Mouse (Mus musculus): ENCODE data around the gene Sobp. TPM values are rescaled to one million over a fixed set of nuclear protein-coding genes. Genes with fewer than 3 reads are reported as not detected.

The Sobp gene
- polyA plus RNA-seq, 1 experiment from 2014 or later: 4.5 TPM

- no peak overlapping the region for H3K4me2 ChIP-seq (ENCODE audit: low read depth, low read length)
- ATAC-seq (ENCODE audit: low read depth) (no peak), DNase-seq (ENCODE audit: low spot score) (no peak)
- H3K9me3 ChIP-seq (ENCODE audit: control insufficient read depth, low read length): no peaks in the 10 kb centered on the region
- H3K9ac ChIP-seq (ENCODE audit: low read depth, low read length): no peak overlapping the region
- H3K4me1 ChIP-seq (ENCODE audit: control insufficient read depth, insufficient read depth, low read length): peaks cover 25% of the 10 kb centered on the region
- 65% methylated on average over 6 of the region's 6 CpGs for WGBS
- no peaks in the 10 kb centered on the region for H3K27me3 ChIP-seq (replicated peaks; ENCODE audit: control insufficient read depth, insufficient read depth, low read length)
- no peaks in the 10 kb centered on the region for H3K36me3 ChIP-seq (ENCODE audit: control insufficient read depth, insufficient read depth, low read length)
- no peak overlapping the region for H3K27ac ChIP-seq (replicated peaks; ENCODE audit: low read depth, low read length)
- H3K4me3 ChIP-seq (ENCODE audit: low read depth, low read length): no peak overlapping the region
These were observed 126.5 kb downstream of the Sobp start for GRCm38 (mm10) chr10:43047804-43048348.

- WGBS: 23% methylated on average over 7 of the region's 7 CpGs
- Histone ChIP-seq H3K9ac (ENCODE audit: low read depth, low read length) (0 out of 2 replicates have a peak overlapping the region, but pooled peaks have one; percentile 37), H3K27ac (replicated peaks; ENCODE audit: low read depth, low read length) (peak overlapping the region; percentile 80), H3K4me2 (ENCODE audit: low read depth, low read length) (peak overlapping the region; percentile 23), H3K4me3 (ENCODE audit: low read depth, low read length) (no peak overlapping the region), H3K4me1 (ENCODE audit: control insufficient read depth, insufficient read depth, low read length) (peaks cover 27% of the 10 kb centered on the region), H3K27me3 (replicated peaks; ENCODE audit: control insufficient read depth, insufficient read depth, low read length) (no peaks in the 10 kb centered on the region), H3K9me3 (ENCODE audit: control insufficient read depth, low read length) (no peaks in the 10 kb centered on the region; the same call in 1 of the 2 replicates), H3K36me3 (ENCODE audit: control insufficient read depth, insufficient read depth, low read length) (0 out of 2 replicates have a peak, but pooled peaks cover 5% of the 10 kb centered on the region)
- peak; percentile 78 for DNase-seq (ENCODE audit: low spot score)
- peak; percentile 64; the same call in 1 of the 2 replicates for ATAC-seq (ENCODE audit: low read depth)
These were observed 130.8 kb downstream of the Sobp start for GRCm38 (mm10) chr10:43043351-43044209.

GRCm38 (mm10) chr10:43042591-43043327 lies 131.6 kb downstream of the Sobp start:
- Histone ChIP-seq H3K9me3 (ENCODE audit: control insufficient read depth, low read length) (no peaks in the 10 kb centered on the region; the same call in 1 of the 2 replicates), H3K36me3 (ENCODE audit: control insufficient read depth, insufficient read depth, low read length) (0 out of 2 replicates have a peak, but pooled peaks cover 5% of the 10 kb centered on the region), H3K27ac (replicated peaks; ENCODE audit: low read depth, low read length) (peak overlapping the region; percentile 80), H3K9ac (ENCODE audit: low read depth, low read length) (no peak overlapping the region), H3K4me1 (ENCODE audit: control insufficient read depth, insufficient read depth, low read length) (peaks cover 22% of the 10 kb centered on the region), H3K4me3 (ENCODE audit: low read depth, low read length) (no peak overlapping the region), H3K27me3 (replicated peaks; ENCODE audit: control insufficient read depth, insufficient read depth, low read length) (no peaks in the 10 kb centered on the region), H3K4me2 (ENCODE audit: low read depth, low read length) (no peak overlapping the region)
- 21% methylated on average over 10 of the region's 10 CpGs for WGBS
- peak; percentile 67 for DNase-seq (ENCODE audit: low spot score)
- ATAC-seq (ENCODE audit: low read depth): peak; percentile 80

- DNase-seq (ENCODE audit: low spot score) (no peak), ATAC-seq (ENCODE audit: low read depth) (no peak)
- no peaks in the 10 kb centered on the region for H3K27me3 ChIP-seq (replicated peaks; ENCODE audit: control insufficient read depth, insufficient read depth, low read length)
- H3K36me3 ChIP-seq (ENCODE audit: control insufficient read depth, insufficient read depth, low read length): 0 out of 2 replicates have a peak, but pooled peaks cover 5% of the 10 kb centered on the region
- 73% methylated on average over 3 of the region's 3 CpGs for WGBS
- no peaks in the 10 kb centered on the region; the same call in 1 of the 2 replicates for H3K9me3 ChIP-seq (ENCODE audit: control insufficient read depth, low read length)
- no peak overlapping the region for H3K9ac ChIP-seq (ENCODE audit: low read depth, low read length)
- H3K4me3 ChIP-seq (ENCODE audit: low read depth, low read length): no peak overlapping the region
- peaks cover 29% of the 10 kb centered on the region for H3K4me1 ChIP-seq (ENCODE audit: control insufficient read depth, insufficient read depth, low read length)
- H3K27ac ChIP-seq (replicated peaks; ENCODE audit: low read depth, low read length): no peak overlapping the region
- no peak overlapping the region for H3K4me2 ChIP-seq (ENCODE audit: low read depth, low read length)
These were observed 132.5 kb downstream of the Sobp start for GRCm38 (mm10) chr10:43041794-43042193.

- Histone ChIP-seq H3K4me1 (ENCODE audit: control insufficient read depth, insufficient read depth, low read length) (peaks cover 18% of the 10 kb centered on the region; the same call in 1 of the 2 replicates), H3K27ac (replicated peaks; ENCODE audit: low read depth, low read length) (no peak overlapping the region), H3K36me3 (ENCODE audit: control insufficient read depth, insufficient read depth, low read length) (0 out of 2 replicates have a peak, but pooled peaks cover 5% of the 10 kb centered on the region), H3K9me3 (ENCODE audit: control insufficient read depth, low read length) (no peaks in the 10 kb centered on the region; the same call in 1 of the 2 replicates), H3K4me2 (ENCODE audit: low read depth, low read length) (no peak overlapping the region), H3K4me3 (ENCODE audit: low read depth, low read length) (no peak overlapping the region), H3K9ac (ENCODE audit: low read depth, low read length) (no peak overlapping the region), H3K27me3 (replicated peaks; ENCODE audit: control insufficient read depth, insufficient read depth, low read length) (no peaks in the 10 kb centered on the region)
- 37% methylated on average over 7 of the region's 7 CpGs for WGBS
- ATAC-seq (ENCODE audit: low read depth) (no peak), DNase-seq (ENCODE audit: low spot score) (no peak)
These were observed 136.9 kb downstream of the Sobp start for GRCm38 (mm10) chr10:43037455-43037793.

DNA sequence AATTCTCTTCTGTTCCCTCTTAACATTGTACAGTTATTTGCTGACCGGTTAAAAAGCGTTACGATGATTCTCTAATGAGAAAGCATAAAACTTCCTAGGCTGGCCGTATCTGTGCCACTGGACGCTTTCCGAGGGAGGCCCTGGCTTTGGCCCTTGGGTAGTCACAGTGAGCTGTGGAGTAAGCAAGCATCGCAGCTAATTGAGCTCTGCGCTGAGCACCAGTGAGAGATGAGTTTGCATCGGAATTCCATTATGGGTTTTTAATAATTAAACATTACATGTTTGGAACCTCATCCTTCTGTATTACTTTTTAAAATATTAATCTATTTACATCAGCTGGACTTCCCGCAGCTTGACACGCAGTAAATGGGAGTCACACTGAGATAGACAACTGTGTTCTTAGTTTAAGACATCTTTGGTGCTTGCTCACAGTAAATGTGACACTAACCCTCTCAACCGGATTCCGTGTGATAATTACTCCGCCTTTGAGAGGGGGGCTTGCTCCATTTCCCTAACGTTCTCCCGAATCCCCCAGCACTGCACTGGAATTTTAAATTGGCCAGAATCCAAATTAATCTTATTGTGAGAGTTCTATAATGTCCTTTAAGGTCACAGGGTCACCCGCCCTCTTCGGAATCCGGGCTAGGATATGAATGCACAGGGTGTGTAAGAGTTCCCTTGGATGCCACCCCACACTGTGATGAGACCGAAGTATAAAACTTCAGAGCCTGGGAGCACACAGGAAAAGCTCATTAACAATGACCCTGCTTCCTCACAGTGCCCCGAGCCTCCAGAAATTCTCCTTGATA lies 137.5 kb downstream of the Sobp start:
- H3K4me1 ChIP-seq (ENCODE audit: control insufficient read depth, insufficient read depth, low read length): 0 out of 2 replicates have a peak, but pooled peaks cover 17% of the 10 kb centered on the region
- H3K27ac ChIP-seq (replicated peaks; ENCODE audit: low read depth, low read length): no peak overlapping the region
- H3K4me3 ChIP-seq (ENCODE audit: low read depth, low read length): no peak overlapping the region
- no peak overlapping the region for H3K9ac ChIP-seq (ENCODE audit: low read depth, low read length)
- no peak for DNase-seq (ENCODE audit: low spot score)
- ATAC-seq (ENCODE audit: low read depth): no peak; the same call in 1 of the 2 replicates
- no peak overlapping the region for H3K4me2 ChIP-seq (ENCODE audit: low read depth, low read length)
- no peaks in the 10 kb centered on the region for H3K27me3 ChIP-seq (replicated peaks; ENCODE audit: control insufficient read depth, insufficient read depth, low read length)
- WGBS: 63% methylated on average over 21 of the region's 21 CpGs
- 0 out of 2 replicates have a peak, but pooled peaks cover 5% of the 10 kb centered on the region for H3K36me3 ChIP-seq (ENCODE audit: control insufficient read depth, insufficient read depth, low read length)
- no peaks in the 10 kb centered on the region; the same call in 1 of the 2 replicates for H3K9me3 ChIP-seq (ENCODE audit: control insufficient read depth, low read length)

- H3K9me3 ChIP-seq (ENCODE audit: control insufficient read depth, low read length): no peaks in the 10 kb centered on the region
- ATAC-seq (ENCODE audit: low read depth): peak; percentile 12; the same call in 1 of the 2 replicates
- no peak for DNase-seq (ENCODE audit: low spot score)
- no peak overlapping the region for H3K4me3 ChIP-seq (ENCODE audit: low read depth, low read length)
- H3K9ac ChIP-seq (ENCODE audit: low read depth, low read length): no peak overlapping the region
- no peak overlapping the region for H3K4me2 ChIP-seq (ENCODE audit: low read depth, low read length)
- H3K27me3 ChIP-seq (replicated peaks; ENCODE audit: control insufficient read depth, insufficient read depth, low read length): no peaks in the 10 kb centered on the region
- H3K4me1 ChIP-seq (ENCODE audit: control insufficient read depth, insufficient read depth, low read length): 0 out of 2 replicates have a peak, but pooled peaks cover 17% of the 10 kb centered on the region
- H3K36me3 ChIP-seq (ENCODE audit: control insufficient read depth, insufficient read depth, low read length): 0 out of 2 replicates have a peak, but pooled peaks cover 5% of the 10 kb centered on the region
- 52% methylated on average over 8 of the region's 8 CpGs for WGBS
- H3K27ac ChIP-seq (replicated peaks; ENCODE audit: low read depth, low read length): no peak overlapping the region; the same call in 1 of the 2 replicates
These were observed 138.8 kb downstream of the Sobp start for GRCm38 (mm10) chr10:43035579-43035978.

Measured in embryonic facial prominence, embryonic 14.5 days (tissue).